Mouse (Mus musculus): ENCODE measurements at regions not wholly inside any gene's neighbourhood (a gene's known extent, or its start where the extent isn't known, plus 50 kb on each side); places are given as distances from the start of the nearest gene placed in this dataset.
A peak's percentile ranks its signal among the peaks of the same experiment; 100 is the strongest.

DNA sequence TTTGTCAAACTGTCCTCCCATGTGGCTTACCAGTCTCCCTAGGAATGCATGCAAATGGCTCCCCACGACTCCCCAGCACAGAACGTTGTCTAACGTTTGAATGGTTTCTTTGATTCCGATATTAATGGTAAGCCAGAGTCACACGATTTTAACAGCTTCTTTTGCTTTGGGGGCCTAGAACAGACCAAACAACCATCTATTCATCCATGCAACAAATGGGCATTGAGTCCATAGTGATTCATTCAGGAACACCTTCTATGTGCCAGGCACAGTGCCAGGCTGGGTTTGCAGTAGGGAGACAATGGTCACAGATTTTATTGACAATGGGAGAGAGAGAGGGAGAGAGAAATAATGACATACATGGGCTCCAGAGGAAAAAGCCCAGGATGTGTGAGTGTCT, 118.6 kb upstream of the Ptch1 start:
- TF ChIP-seq POLR2A (IDR thresholded peaks at IDR 0.05; ENCODE audit: low read depth, low read length) (no peak), CTCF (IDR thresholded peaks at IDR 0.05; ENCODE audit: borderline replicate concordance, insufficient read depth, low read length) (no peak)
- no peak overlapping the region for H3K27ac ChIP-seq (ENCODE audit: insufficient read depth, low read length)
- no peaks in the 10 kb centered on the region for H3K4me1 ChIP-seq (ENCODE audit: control insufficient read depth, insufficient read depth, low read length)
- no peak overlapping the region for H3K4me3 ChIP-seq (ENCODE audit: insufficient read depth, low read length)

DNA sequence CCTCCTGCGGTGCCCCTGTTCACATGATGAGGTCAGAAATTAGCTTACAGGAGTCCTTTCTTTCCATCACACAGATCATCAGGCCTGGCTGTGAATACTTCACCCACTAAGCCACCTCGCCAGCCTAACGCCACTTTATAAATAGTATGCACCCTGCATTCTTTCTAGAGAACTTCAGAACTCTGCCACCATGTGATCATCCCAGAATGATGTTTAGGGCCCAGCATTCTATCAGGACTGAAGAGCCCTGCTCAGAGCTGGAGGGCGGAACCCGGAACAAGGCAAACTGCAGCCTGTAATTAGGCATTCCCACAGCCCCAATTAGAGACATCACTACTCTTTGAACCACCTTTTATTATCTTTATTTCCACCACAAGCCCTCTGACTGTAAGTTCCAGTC, 120.2 kb upstream of the Ptch1 start:
- Histone ChIP-seq H3K4me1 (ENCODE audit: control insufficient read depth, insufficient read depth, low read length) (no peaks in the 10 kb centered on the region), H3K27ac (ENCODE audit: insufficient read depth, low read length) (no peak overlapping the region), H3K4me3 (ENCODE audit: insufficient read depth, low read length) (no peak overlapping the region)
- TF ChIP-seq CTCF (IDR thresholded peaks at IDR 0.05; ENCODE audit: borderline replicate concordance, insufficient read depth, low read length) (no peak), POLR2A (IDR thresholded peaks at IDR 0.05; ENCODE audit: low read depth, low read length) (no peak)

DNA sequence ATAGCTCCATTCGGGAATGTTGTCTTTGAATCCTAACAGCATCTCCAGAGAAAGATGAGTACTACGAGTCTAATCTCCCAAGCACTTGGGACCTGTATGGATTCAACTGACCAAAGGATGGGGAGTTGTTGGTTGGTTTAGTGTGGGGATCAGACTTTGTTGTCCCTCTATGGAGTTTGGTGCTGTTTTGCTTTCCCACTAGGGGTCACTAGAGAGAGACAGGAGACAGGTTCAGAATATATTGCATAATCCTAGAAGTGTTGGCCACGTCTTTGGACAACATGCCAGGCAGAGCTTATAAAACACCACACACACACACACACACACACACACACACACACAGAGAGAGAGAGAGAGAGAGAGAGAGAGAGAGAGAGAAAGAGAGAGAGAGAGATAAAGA, 118.6 kb upstream of the Ercc6l2 start:
- Histone ChIP-seq H3K4me3 (ENCODE audit: insufficient read depth, low read length) (no peak overlapping the region), H3K27ac (ENCODE audit: insufficient read depth, low read length) (no peak overlapping the region), H3K4me1 (ENCODE audit: control insufficient read depth, insufficient read depth, low read length) (no peaks in the 10 kb centered on the region)
- no peak for TF ChIP-seq POLR2A (IDR thresholded peaks at IDR 0.05; ENCODE audit: low read depth, low read length)
- TF ChIP-seq CTCF (IDR thresholded peaks at IDR 0.05; ENCODE audit: borderline replicate concordance, insufficient read depth, low read length) = no peak

GRCm38 (mm10) chr13:63699624-63700023, 115.4 kb upstream of the Ercc6l2 start:
- H3K4me1 ChIP-seq (ENCODE audit: control insufficient read depth, insufficient read depth, low read length) = 0 out of 2 replicates have a peak, but pooled peaks cover 2% of the 10 kb centered on the region
- TF ChIP-seq POLR2A (IDR thresholded peaks at IDR 0.05; ENCODE audit: low read depth, low read length) = no peak
- TF ChIP-seq CTCF (IDR thresholded peaks at IDR 0.05; ENCODE audit: borderline replicate concordance, insufficient read depth, low read length) = no peak
- H3K4me3 ChIP-seq (ENCODE audit: insufficient read depth, low read length) = no peak overlapping the region
- H3K27ac ChIP-seq (ENCODE audit: insufficient read depth, low read length) = no peak overlapping the region

GRCm38 (mm10) chr13:63700747-63701146, 114.3 kb upstream of the Ercc6l2 start:
- TF ChIP-seq POLR2A (IDR thresholded peaks at IDR 0.05; ENCODE audit: low read depth, low read length) (no peak), CTCF (IDR thresholded peaks at IDR 0.05; ENCODE audit: borderline replicate concordance, insufficient read depth, low read length) (no peak)
- Histone ChIP-seq H3K4me1 (ENCODE audit: control insufficient read depth, insufficient read depth, low read length) (0 out of 2 replicates have a peak, but pooled peaks cover 2% of the 10 kb centered on the region), H3K27ac (ENCODE audit: insufficient read depth, low read length) (no peak overlapping the region), H3K4me3 (ENCODE audit: insufficient read depth, low read length) (no peak overlapping the region)

- no peak overlapping the region for H3K4me3 ChIP-seq (ENCODE audit: insufficient read depth, low read length)
- H3K27ac ChIP-seq (ENCODE audit: insufficient read depth, low read length) = no peak overlapping the region
- 0 out of 2 replicates have a peak, but pooled peaks cover 2% of the 10 kb centered on the region for H3K4me1 ChIP-seq (ENCODE audit: control insufficient read depth, insufficient read depth, low read length)
- TF ChIP-seq POLR2A (IDR thresholded peaks at IDR 0.05; ENCODE audit: low read depth, low read length) = no peak
- no peak for TF ChIP-seq CTCF (IDR thresholded peaks at IDR 0.05; ENCODE audit: borderline replicate concordance, insufficient read depth, low read length)
Measured at GRCm38 (mm10) chr13:63701199-63702175, 113.6 kb upstream of the Ercc6l2 start.

GRCm38 (mm10) chr13:63708567-63708966, 106.5 kb upstream of the Ercc6l2 start:
- H3K27ac ChIP-seq (ENCODE audit: insufficient read depth, low read length) = no peak overlapping the region
- TF ChIP-seq POLR2A (IDR thresholded peaks at IDR 0.05; ENCODE audit: low read depth, low read length) = no peak
- no peak for TF ChIP-seq CTCF (IDR thresholded peaks at IDR 0.05; ENCODE audit: borderline replicate concordance, insufficient read depth, low read length)

DNA sequence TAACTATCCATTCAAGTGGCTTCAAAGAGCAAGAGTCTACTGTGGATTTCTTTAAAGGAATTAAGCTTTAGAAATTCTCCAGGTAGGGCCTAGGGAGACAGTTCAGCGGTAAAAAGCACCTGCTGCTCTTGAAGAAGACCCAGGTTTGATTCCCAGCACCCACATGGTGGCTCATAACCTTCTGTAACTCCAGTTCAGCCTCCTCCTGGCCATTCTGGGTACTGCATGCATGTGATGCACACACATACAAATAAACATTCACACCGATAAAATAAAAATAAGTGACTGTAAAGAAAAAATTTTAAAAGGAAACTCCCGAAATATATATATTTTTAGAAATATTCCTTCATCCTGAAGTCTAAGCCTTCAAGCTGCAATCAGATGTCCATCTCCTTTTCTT, 101.9 kb upstream of the Ercc6l2 start:
- H3K4me3 ChIP-seq (ENCODE audit: insufficient read depth, low read length) = no peak overlapping the region
- TF ChIP-seq CTCF (IDR thresholded peaks at IDR 0.05; ENCODE audit: borderline replicate concordance, insufficient read depth, low read length) (no peak), POLR2A (IDR thresholded peaks at IDR 0.05; ENCODE audit: low read depth, low read length) (no peak)
- no peak overlapping the region for H3K27ac ChIP-seq (ENCODE audit: insufficient read depth, low read length)
- H3K4me1 ChIP-seq (ENCODE audit: control insufficient read depth, insufficient read depth, low read length) = peaks cover 5% of the 10 kb centered on the region

More at GRCm38 (mm10) chr13:63708567-63708966, 106.5 kb upstream of the Ercc6l2 start:
- Histone ChIP-seq H3K4me3 (ENCODE audit: insufficient read depth, low read length) (no peak overlapping the region), H3K4me1 (ENCODE audit: control insufficient read depth, insufficient read depth, low read length) (no peaks in the 10 kb centered on the region)

DNA sequence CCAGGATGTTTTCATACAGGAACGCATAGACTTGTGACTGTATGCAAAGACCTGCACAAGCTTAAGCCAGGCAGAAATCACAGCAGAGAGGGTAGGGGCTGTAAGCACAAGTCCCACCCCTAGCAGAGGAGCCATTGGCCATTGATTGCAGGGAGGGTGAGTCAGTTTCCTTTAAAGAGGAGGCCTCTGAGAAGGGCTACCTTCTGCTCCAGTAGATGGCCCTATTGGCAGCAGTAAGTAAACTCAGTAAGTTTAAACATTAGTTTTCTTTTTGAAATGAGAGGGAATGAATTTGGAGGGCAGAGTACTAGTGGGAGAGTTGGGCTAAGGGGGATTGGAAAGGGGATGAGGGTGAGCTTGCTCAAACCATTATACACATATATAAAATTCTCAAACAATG, 98.5 kb upstream of the Ercc6l2 start:
- H3K27ac ChIP-seq (ENCODE audit: insufficient read depth, low read length) = peak overlapping the region; percentile 5
- peaks cover 14% of the 10 kb centered on the region for H3K4me1 ChIP-seq (ENCODE audit: control insufficient read depth, insufficient read depth, low read length)
- no peak overlapping the region for H3K4me3 ChIP-seq (ENCODE audit: insufficient read depth, low read length)
- no peak for TF ChIP-seq POLR2A (IDR thresholded peaks at IDR 0.05; ENCODE audit: low read depth, low read length)
- TF ChIP-seq CTCF (IDR thresholded peaks at IDR 0.05; ENCODE audit: borderline replicate concordance, insufficient read depth, low read length) = no peak

DNA sequence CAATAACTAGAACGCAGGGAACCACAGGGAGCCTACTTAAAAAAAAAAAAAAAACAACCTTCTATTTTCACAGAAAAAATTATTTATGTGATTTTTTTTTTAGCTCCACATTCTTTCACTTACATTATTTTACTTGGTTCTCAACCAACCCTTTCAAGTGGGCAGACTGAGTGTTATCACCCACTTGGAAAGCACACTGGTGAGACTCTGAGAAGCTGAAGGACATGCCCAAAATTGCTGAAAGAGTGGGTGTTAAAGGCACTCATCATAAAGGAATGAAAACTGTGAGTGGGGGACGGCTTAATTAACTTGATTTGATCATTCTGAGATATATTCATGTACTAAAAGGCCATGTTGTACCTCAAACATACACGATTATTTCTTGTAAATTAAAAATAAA, 97.8 kb upstream of the Ercc6l2 start:
- no peak for TF ChIP-seq POLR2A (IDR thresholded peaks at IDR 0.05; ENCODE audit: low read depth, low read length)
- Histone ChIP-seq H3K4me3 (ENCODE audit: insufficient read depth, low read length) (no peak overlapping the region), H3K4me1 (ENCODE audit: control insufficient read depth, insufficient read depth, low read length) (peaks cover 14% of the 10 kb centered on the region), H3K27ac (ENCODE audit: insufficient read depth, low read length) (peak overlapping the region; percentile 5; the same call in 1 of the 2 replicates)

All from embryonic fibroblast, embryonic 13.5 days (primary cell).